Mouse (Mus musculus): ENCODE data around the gene Ntpcr.

The Ntpcr gene

DNA sequence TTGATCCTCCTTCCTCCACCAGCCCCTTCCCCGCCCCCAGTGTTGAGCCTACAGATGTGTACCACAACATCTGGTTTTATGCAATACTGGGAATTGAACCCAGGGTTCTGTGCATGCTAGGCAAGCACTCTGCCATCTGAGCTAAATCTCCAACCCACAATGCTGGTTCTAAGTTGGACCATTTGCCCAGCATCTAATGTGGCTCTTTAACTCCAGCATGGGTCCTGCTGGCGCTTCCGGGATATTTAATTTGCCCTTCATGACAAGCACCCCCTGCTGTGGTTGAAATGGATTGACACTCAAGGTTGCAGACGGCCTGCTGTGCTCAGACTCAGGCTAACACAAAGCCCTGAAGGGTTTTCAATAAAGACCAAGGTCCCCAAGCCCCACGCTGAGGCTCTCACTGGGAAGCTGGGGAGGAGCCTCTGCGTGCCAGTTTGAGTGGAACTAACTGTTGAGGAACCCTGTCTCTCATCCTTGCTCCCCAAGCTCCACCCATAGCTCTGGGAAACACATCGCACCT lies 43.6 kb downstream of the Ntpcr start:
- no peak for ATAC-seq (ENCODE audit: low TSS enrichment)

DNA sequence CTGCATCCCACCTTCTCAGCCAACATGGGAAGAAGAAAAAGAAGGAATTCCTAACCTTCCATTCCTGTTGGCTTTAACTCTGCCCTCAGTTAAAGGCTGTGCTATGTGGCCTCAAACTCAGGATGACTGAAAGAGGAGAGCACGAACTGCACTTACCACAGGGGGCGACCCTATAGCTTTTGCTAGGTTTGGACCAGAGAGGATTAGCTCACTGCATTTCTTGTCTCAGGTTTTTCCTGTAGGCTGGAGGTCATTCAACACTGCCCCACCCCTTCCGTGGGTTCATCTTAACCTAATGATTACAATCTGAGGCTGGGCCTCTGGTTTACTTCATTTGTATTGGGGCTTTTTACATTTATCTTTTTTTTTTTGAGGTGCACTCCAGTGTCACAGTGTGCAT lies 45.3 kb downstream of the Ntpcr start:
- ATAC-seq (ENCODE audit: low TSS enrichment), result no peak

DNA sequence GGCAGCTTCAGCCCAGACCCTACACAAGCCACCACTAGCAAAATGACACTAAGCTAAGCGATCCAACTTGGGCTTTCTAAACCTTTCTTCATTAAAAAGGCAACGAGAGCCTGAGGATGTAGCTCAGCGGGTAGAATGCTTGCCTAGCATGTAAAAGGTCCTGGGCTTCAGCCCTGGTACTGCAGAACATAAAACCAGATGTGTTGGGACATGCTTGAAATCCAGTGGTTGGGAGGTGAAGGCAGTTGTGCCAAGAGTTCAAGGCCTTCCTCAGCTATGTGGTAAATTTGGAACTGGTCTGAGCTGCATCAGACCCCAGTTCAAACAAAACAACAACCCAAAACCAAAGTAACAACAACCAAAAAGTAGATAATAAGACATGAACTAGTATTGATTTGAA lies 46.6 kb downstream of the Ntpcr start:
- ATAC-seq (ENCODE audit: low TSS enrichment), result no peak

DNA sequence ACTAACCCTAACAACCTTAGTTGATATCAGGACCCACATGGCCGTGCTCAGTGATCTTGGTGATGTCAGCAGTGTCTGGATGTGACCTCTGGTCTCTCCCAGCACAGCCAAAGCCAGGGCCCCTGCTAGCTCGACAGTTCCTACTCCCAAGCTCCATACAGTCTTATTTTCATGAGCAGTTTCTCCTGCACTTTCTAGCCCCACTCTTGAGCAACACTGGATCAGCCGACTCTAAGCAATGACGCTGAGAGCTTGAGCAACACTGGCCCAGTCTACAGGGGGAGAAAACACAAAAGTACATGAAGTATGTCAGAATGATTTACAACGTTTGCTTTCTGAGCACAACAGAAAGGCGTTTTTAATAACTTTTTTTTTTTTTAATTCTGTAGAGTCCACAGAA lies 47.0 kb downstream of the Ntpcr start:
- ATAC-seq (ENCODE audit: low TSS enrichment), result no peak

DNA sequence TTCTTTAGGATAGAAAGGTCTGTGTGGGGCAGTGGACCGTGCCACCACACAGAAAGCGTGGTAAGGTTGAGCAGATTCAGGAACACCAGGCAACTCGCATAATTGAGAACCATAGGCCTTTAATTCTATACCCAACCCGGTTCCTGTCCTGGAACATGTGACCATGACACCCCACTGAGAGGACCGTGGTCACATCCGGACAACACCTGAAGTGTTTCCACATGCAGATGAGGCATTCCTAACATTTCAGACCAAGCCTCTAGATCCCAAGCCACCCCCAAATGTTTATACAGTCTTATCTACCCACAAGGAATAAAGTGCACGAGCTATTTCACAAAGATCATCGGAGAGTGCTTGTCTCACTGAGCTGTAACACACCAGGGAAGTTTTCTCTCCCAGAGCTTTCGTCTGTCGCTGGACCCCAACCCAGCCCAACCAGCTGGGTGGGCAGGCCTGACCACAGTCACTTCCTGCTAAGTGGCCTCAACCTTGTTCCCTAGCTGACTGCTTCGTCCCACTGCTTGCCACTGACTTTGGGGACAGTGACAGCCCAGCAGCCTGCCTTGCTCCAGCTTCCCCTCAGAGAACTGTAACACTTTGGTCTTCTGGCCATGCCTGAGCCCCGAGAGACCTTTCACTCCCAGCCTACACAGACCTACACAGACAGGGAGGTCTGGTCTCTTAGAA lies 47.9 kb downstream of the Ntpcr start:
- no peak for ATAC-seq (ENCODE audit: low TSS enrichment)

DNA sequence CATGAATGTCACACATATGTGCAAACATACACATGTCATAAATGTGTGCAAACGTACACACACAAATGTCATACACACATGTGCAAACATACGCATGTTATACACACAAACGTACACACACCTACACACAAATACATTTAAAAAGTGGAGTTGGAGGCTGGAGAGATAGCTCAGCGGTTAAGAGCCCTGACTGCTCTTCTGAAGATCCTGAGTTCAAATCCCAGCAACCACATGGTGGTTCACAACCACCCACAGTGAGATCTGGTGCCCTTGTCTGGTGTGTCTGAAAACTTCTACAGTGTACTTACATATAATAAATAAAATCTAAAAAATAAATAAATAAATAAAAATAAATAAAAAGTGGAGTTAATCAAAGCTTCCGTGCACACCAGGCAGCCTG lies 49.2 kb downstream of the Ntpcr start:
- ATAC-seq (ENCODE audit: low TSS enrichment), result no peak

DNA sequence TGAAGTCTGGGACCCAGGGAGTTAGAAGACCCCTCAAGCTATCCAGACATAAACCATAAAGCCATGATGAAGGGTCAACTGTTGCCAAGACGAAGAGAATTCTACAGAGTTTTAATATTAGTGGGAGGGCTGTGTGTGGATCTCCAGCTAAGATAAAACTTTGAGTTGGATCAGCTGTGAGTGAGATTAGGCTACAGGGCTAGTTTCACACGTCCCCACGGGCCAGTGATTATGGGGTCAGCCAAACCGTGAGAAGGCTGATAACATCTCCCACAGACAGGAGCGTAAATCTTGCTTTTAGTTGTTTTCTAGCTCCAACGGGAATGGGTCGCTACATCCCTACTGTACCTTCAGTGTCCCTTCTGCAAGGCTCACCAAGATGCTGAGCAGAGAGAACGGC lies 49.9 kb downstream of the Ntpcr start:
- ATAC-seq (ENCODE audit: low TSS enrichment), result no peak

DNA sequence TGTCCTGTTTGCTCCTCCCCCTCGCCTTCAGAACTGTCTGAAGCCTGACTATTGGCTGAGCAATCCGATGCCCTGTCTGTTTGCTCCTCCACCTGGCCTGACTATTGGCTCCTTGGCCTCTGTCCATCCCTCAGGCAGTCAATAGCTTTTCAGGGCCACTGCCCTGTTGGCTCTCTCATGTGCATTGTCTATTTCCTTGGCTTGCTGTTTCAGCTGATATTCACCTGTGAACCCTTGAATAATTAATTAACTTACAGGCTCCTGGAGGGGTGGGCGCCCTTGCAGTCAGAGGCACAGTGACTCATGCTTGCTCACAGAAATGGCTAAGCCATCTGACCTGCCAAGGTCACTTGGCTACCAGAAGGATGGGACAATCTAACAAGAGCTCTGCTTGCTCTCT lies 52.4 kb downstream of the Ntpcr start:
- no peak for ATAC-seq (ENCODE audit: low TSS enrichment)

DNA sequence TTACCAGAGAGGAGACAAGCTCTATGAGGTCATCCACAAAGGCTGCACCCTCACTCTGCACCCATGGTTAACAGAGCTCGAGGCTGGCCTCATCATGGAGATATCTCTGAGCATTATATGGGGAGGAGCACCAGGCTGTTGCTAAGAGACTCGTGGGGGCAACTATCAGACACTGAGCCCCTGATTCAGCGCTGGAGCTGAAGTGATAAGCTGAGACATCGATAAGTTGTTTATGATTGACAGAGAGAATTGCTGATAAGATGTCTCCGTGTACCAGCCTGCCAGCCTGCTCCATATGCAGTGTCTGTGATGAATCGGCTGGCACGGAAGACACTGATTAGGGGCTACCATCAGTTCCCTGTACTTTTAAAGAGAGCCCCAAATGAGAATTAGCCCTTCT lies 57.1 kb downstream of the Ntpcr start:
- no peak for ATAC-seq (ENCODE audit: low TSS enrichment)

DNA sequence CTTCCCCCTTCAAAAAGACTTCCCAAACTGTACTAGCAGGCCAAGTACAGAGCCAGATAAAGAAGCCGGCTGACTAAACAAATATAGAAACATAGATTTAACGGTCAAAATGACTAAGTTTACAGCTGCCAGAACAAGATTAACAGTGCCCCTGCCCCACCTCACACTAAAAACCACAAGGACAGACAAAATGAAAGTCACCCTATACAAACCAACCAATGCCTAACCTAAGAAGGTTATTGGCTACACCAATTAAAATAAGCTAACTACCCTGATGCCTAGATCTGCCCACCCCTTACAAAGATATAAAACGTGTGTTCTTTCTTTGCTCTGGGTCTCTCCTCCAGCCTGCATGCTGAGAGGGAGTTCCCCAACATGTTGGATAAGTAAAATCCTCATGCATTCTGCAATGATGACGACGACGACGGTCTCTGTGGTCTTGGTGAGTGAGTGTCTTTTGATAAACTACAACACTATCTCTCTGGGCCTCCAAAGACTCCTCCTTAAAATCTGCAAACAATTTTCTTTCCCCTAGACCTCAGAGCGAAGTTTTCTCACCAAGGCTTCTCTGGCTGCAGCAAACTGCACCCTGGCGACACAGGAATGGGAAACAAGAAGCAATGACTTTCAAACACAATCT lies 63.2 kb downstream of the Ntpcr start:
- ATAC-seq (ENCODE audit: low TSS enrichment), result no peak

DNA sequence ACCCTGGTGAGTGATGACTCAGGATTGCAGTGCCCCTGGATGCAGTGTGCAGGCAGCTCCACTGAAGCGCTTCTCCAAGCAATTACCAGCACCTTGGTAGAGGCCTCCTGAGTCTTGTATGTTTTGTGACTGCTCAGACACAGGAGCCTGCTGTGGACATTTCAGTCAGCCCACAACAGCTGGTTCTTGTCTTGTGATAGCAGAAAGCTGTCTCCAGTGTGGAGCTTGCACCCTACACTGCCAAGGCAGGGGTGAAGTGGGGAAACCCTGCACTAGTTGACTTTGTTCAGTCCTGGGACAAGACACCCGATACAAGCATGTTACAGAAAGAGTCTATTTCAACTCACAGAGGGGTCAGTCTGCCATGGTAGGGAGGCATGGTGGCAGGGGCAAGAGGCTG lies 65.6 kb downstream of the Ntpcr start:
- no peak for ATAC-seq (ENCODE audit: low TSS enrichment)

DNA sequence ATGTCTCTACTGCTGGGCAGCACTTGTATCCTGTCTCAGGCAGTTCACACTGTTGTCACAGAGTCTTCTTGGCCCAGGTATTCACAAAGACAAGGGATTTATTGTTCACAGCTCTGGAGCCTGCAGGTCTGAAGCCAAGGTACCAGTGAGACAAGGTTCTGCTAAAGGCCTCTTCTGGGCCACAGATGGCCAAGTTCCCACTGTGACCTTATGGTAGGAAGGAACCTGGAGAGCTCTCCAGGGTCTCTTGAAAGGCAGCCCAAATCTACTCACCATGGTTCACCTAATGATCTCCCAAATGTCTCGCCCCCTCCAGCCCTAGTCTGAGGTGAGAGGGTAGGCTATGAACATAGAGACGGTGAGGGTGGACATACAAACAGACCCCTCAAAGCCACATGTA lies 67.2 kb downstream of the Ntpcr start:
- no peak for ATAC-seq (ENCODE audit: low TSS enrichment)
